Mouse (Mus musculus) lung, embryonic 16.5 days (tissue): ENCODE data around the gene Zfp940. TPM values are rescaled to one million over a fixed set of nuclear protein-coding genes. Genes with fewer than 3 reads are reported as not detected.
A peak's percentile ranks its signal among the peaks of the same experiment; 100 is the strongest.

Experiments
- ATAC-seq: fragments of 200-750 bp; cut with Nextera tagmentation; 2 replicates; pipeline ENCODE4 v1.8.0; 2017; ENCODE audit warnings: low read depth, mild to moderate bottlenecking, moderate library complexity
- H3K27ac ChIP-seq: fragments of 300-500 bp; sonication (generic); 2 replicates; pipeline ENCODE4 v1.5.1; 2014; ENCODE audit warnings: mild to moderate bottlenecking, control low read depth, low read length
- H3K27me3 ChIP-seq: fragments of 300-500 bp; sonication (generic); 2 replicates; pipeline ENCODE4 v1.6.1; 2014; ENCODE audit warnings: low read depth, low read length, mixed read lengths; ENCODE audit not compliant: control insufficient read depth, insufficient read depth
- H3K36me3 ChIP-seq: fragments of 300-500 bp; sonication (generic); 2 replicates; pipeline ENCODE4 v1.6.1; 2014; ENCODE audit warnings: low read length; ENCODE audit not compliant: control insufficient read depth, insufficient read depth
- H3K4me1 ChIP-seq: fragments of 300-500 bp; sonication (generic); replicated peaks from 2 replicates; pipeline ENCODE4 v1.6.1; 2014; ENCODE audit warnings: low read length, mixed read lengths; ENCODE audit not compliant: control insufficient read depth, insufficient read depth
- H3K4me2 ChIP-seq: fragments of 300-500 bp; sonication (generic); 2 replicates; pipeline ENCODE4 v1.6.1; 2014; ENCODE audit warnings: low read depth, low read length, control low read depth
- H3K4me3 ChIP-seq: fragments of 300-500 bp; sonication (generic); 2 replicates; pipeline ENCODE4 v1.5.1; 2014; ENCODE audit warnings: mild to moderate bottlenecking, low read length, control low read depth
- H3K9ac ChIP-seq: fragments of 300-500 bp; sonication (generic); 2 replicates; pipeline ENCODE4 v1.6.1; 2014; ENCODE audit warnings: low read length, control low read depth
- H3K9me3 ChIP-seq: fragments of 300-500 bp; sonication (generic); 2 replicates; pipeline ENCODE4 v1.6.1; 2016; ENCODE audit warnings: low read length; ENCODE audit not compliant: control insufficient read depth
- WGBS: fragments of 180-500 bp; shearing (Covaris S2); extraction: QIAGEN DNeasy Blood & Tissue Kit; methylation state at CpG from one replicate; pipeline ENCODE4 v1.1.7; 2014; 5-methylcytosine and 5-hydroxymethylcytosine counted together
- polyA plus RNA-seq: library from polyadenylated mRNA; unstranded; fragments of >200 nt; fragmentation: Nextera tagmentation; extraction: Ambion mirVana; gene quantifications from 2 replicates; pipeline ENCODE4 v1.2.1, GENCODE M21; 2015

The Zfp940 gene
- polyA plus RNA-seq, 1 experiment from 2014 or later: 4.9 TPM

GRCm38 (mm10) chr7:29859532-29860517 lies 6.4 kb upstream of the Zfp940 start, which contains the start of gene Zfp420:
Zfp420 (plus strand) TSS chr7:29859979.
- H3K4me3 ChIP-seq: peak within 1 kb of the TSS; percentile 76
- H3K36me3 ChIP-seq: peaks cover 4% of the 10 kb centered on the region; the same call in 1 of the 2 replicates
- H3K27me3 ChIP-seq: no peaks in the 10 kb centered on the region
- peak within 1 kb of the TSS; percentile 75 for H3K9ac ChIP-seq
- H3K27ac ChIP-seq: no peak within 1 kb of the TSS
- peaks cover 5% of the 10 kb centered on the region for H3K4me1 ChIP-seq
- 3% methylated on average over 32 of the region's 32 CpGs for WGBS
- peak; percentile 98 for ATAC-seq
- peaks cover 4% of the 10 kb centered on the region; the same call in 1 of the 2 replicates for H3K9me3 ChIP-seq
- H3K4me2 ChIP-seq: peak within 1 kb of the TSS; percentile 91

GRCm38 (mm10) chr7:29852831-29853218 lies 644 bp downstream of the Zfp940 start:
- Histone ChIP-seq H3K27me3 (no peaks in the 10 kb centered on the region), H3K9me3 (no peaks in the 10 kb centered on the region), H3K4me1 (no peaks in the 10 kb centered on the region; the same call in 1 of the 2 replicates), H3K27ac (no peak overlapping the region), H3K4me2 (peak overlapping the region; percentile 57), H3K36me3 (peaks cover 2% of the 10 kb centered on the region; the same call in 1 of the 2 replicates), H3K4me3 (peak overlapping the region; percentile 74), H3K9ac (peak overlapping the region; percentile 72; the same call in 1 of the 2 replicates)
- ATAC-seq: no peak
- 45% methylated on average over 9 of the region's 9 CpGs for WGBS

GRCm38 (mm10) chr7:29844616-29845015 lies 8.9 kb downstream of the Zfp940 start:
- Histone ChIP-seq H3K9ac (no peak overlapping the region), H3K36me3 (peaks cover 13% of the 10 kb centered on the region), H3K27ac (no peak overlapping the region), H3K27me3 (no peaks in the 10 kb centered on the region), H3K4me1 (no peaks in the 10 kb centered on the region), H3K4me2 (no peak overlapping the region), H3K4me3 (no peak overlapping the region), H3K9me3 (no peaks in the 10 kb centered on the region)
- WGBS: 89% methylated on average over 5 of the region's 5 CpGs
- no peak for ATAC-seq

- no peak overlapping the region for H3K9ac ChIP-seq
- 88% methylated on average over 1 of the region's 1 CpGs for WGBS
- H3K4me2 ChIP-seq: no peak overlapping the region
- ATAC-seq: no peak
- H3K27ac ChIP-seq: no peak overlapping the region
- no peaks in the 10 kb centered on the region for H3K4me1 ChIP-seq
- H3K9me3 ChIP-seq: no peaks in the 10 kb centered on the region
- H3K36me3 ChIP-seq: peaks cover 13% of the 10 kb centered on the region
- no peak overlapping the region for H3K4me3 ChIP-seq
- H3K27me3 ChIP-seq: no peaks in the 10 kb centered on the region
Observed at GRCm38 (mm10) chr7:29842105-29842504, 11.4 kb downstream of the Zfp940 start.

GRCm38 (mm10) chr7:29839256-29839655 lies 14.2 kb downstream of the Zfp940 start:
- H3K4me2 ChIP-seq: no peak overlapping the region
- H3K4me3 ChIP-seq: no peak overlapping the region
- no peaks in the 10 kb centered on the region for H3K4me1 ChIP-seq
- H3K9me3 ChIP-seq: no peaks in the 10 kb centered on the region
- H3K36me3 ChIP-seq: peaks cover under 1% of the 10 kb centered on the region
- H3K27me3 ChIP-seq: no peaks in the 10 kb centered on the region
- WGBS: 67% methylated on average over 3 of the region's 3 CpGs
- no peak overlapping the region for H3K27ac ChIP-seq
- H3K9ac ChIP-seq: no peak overlapping the region
- no peak for ATAC-seq

- Histone ChIP-seq H3K27ac (no peak overlapping the region), H3K9me3 (no peaks in the 10 kb centered on the region), H3K36me3 (peaks cover 2% of the 10 kb centered on the region; the same call in 1 of the 2 replicates), H3K27me3 (no peaks in the 10 kb centered on the region), H3K4me2 (no peak overlapping the region), H3K9ac (no peak overlapping the region), H3K4me1 (no peaks in the 10 kb centered on the region), H3K4me3 (no peak overlapping the region)
- WGBS: 75% methylated on average over 1 of the region's 1 CpGs
- ATAC-seq: no peak
Observed at GRCm38 (mm10) chr7:29836816-29837215, 16.7 kb downstream of the Zfp940 start.

GRCm38 (mm10) chr7:29829804-29830203 lies 23.7 kb downstream of the Zfp940 start:
- peaks cover 47% of the 10 kb centered on the region for H3K36me3 ChIP-seq

GRCm38 (mm10) chr7:29828001-29828400 lies 25.5 kb downstream of the Zfp940 start:
- Histone ChIP-seq H3K27ac (no peak overlapping the region), H3K36me3 (peaks cover 47% of the 10 kb centered on the region), H3K9ac (no peak overlapping the region), H3K9me3 (peaks cover 6% of the 10 kb centered on the region; the same call in 1 of the 2 replicates), H3K4me1 (no peaks in the 10 kb centered on the region), H3K4me2 (no peak overlapping the region), H3K4me3 (no peak overlapping the region), H3K27me3 (no peaks in the 10 kb centered on the region)
- ATAC-seq: no peak
- 82% methylated on average over 12 of the region's 12 CpGs for WGBS

More at GRCm38 (mm10) chr7:29829804-29830203, 23.7 kb downstream of the Zfp940 start:
- H3K27me3 ChIP-seq: no peaks in the 10 kb centered on the region
- no peak overlapping the region for H3K9ac ChIP-seq
- H3K4me2 ChIP-seq: no peak overlapping the region
- H3K4me1 ChIP-seq: no peaks in the 10 kb centered on the region
- peaks cover 6% of the 10 kb centered on the region; the same call in 1 of the 2 replicates for H3K9me3 ChIP-seq
- no peak overlapping the region for H3K4me3 ChIP-seq
- ATAC-seq: no peak
- no peak overlapping the region for H3K27ac ChIP-seq
- 68% methylated on average over 12 of the region's 12 CpGs for WGBS

GRCm38 (mm10) chr7:29818619-29819254 lies 34.7 kb downstream of the Zfp940 start:
- H3K27ac ChIP-seq: peak overlapping the region; percentile 32; the same call in 1 of the 2 replicates
- peak overlapping the region; percentile 75 for H3K9ac ChIP-seq
- peaks cover 24% of the 10 kb centered on the region for H3K4me1 ChIP-seq
- H3K4me2 ChIP-seq: peak overlapping the region; percentile 67
- H3K9me3 ChIP-seq: no peaks in the 10 kb centered on the region
- no peaks in the 10 kb centered on the region for H3K36me3 ChIP-seq
- peak overlapping the region; percentile 67 for H3K4me3 ChIP-seq
- ATAC-seq: peak; percentile 64
- 4% methylated on average over 12 of the region's 12 CpGs for WGBS
- no peaks in the 10 kb centered on the region for H3K27me3 ChIP-seq
